Mouse (Mus musculus): ENCODE measurements around the gene Cwc25.
A peak's percentile ranks its signal among the peaks of the same experiment; 100 is the strongest.

Gene Cwc25

GRCm38 (mm10) chr11:97766154-97766881 lies at the start of gene Cwc25:
TSS of gene Cwc25 (minus strand) at chr11:97766556.
- peak; percentile 98 for DNase-seq (ENCODE audit: low read depth)

DNA sequence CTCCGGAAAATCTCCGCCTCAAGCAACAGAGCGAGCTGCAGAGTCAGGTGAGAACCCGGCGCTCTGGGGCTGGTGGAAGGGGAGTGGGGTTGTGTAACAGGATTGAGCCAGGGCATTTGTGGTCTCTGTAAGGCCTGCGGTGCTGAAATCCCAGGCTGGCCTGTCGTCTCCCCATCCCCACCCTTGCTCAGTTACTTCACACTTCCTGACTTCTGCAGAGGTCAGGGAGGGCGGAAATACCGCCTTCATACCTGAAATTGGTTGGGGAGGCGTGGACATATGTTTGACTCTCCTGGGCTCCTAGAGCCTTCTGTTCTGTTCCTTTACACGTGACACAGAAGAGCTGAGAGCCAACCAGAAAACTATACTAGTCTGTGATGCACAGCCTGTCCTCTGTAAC lies 49.4 kb upstream of the Cwc25 start:
- DNase-seq (ENCODE audit: low read depth), result no peak

DNA sequence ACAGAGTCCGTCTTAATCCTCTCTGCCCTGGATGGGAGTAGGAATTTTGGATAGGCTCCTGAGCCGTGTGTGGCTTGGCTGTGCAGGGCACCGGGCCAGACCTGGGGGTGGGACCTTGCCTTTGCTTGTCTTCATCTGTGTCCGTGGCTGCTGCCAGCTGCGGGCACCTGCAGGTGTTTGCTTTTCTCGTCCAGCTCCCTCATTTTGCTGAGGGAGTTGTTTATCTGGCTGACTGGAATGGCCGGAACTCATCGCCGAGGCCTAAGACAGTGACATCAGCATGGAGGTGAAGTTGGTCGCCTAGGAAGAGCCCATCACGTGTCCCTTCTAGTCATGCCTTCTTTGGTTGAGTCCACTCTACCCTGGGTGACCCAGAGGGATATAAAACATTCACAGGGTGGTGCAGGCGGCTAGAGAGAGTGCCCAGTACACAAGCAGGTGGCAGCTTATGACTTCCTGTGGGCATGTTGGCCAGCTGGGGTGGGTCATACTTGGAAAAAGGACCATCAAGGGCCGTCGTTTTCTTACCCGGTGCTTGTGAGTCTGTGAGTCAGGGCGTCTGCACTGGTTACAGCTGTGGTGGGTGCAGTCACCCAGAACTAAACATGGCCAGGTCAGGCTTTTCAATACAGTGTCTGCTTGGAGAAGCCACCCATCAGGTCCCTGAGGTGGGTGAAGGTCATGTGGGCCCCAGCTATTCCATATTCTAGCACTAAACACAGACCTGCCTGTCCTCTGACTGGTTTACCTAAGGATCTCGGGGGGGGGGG lies 47.6 kb upstream of the Cwc25 start:
- no peak for DNase-seq (ENCODE audit: low read depth)

- DNase-seq (ENCODE audit: low read depth), result no peak
Observed at GRCm38 (mm10) chr11:97813085-97813484, 46.7 kb upstream of the Cwc25 start.

DNA sequence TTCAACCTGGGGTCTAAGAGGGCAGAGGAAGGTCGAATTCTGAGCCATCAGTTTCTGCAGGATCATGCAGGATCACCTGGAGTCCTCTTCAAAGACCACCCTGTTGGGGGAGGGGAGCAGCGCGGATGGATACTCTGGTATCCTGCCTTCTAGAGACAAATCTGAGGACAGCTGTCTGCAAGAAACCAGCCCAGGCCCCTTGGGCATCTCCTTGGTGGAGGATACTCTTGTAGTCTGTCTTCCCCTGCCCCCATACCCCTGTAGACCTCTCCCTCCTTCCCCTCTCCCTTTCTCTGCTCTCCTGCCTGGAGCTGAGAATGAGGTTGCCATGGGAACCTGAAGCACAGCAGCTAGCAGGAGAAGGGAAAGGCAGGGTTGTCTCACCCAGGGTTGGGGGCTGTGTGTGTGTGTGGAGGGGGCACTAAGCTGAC lies 46.1 kb upstream of the Cwc25 start:
- no peak for DNase-seq (ENCODE audit: low read depth)

DNA sequence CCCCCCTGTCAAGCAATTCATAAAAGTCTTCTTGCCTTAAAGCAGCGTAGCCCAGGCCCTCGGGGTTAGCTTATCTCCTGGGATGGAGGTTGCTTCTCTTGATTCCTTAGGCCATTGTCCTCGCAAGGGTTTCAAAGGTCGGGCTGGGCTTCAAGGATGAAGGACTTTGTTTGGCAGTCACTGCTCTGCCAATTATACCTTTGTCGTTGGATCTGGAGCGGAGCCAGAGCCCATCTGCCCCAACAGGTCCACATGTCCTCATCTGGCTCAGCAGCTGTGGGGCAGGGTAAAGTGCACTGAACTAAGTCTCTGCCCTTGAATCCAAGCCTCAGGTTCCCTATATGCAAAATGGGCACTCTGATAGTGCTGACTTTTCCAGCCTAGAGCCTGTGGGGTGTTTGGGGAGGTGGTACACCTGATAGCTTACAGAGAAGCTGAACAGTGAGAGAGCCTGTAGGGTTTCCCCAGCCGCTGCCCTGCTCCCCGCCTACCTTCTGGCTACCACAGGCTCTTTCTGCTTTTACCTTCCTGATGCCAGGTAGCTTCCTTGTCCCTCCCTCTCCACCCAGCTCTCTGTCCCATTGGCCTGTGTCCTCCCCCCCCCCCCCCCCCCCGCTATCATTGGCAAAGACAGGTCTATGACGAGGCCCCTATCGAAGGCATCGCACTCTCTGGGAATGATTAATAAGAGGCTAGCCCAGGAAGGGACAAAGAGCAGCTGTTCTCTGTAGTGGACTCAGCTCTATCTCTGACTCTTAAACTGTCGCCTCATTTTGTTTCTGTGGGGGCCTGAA lies 45.4 kb upstream of the Cwc25 start:
- DNase-seq (ENCODE audit: low read depth), result no peak

DNA sequence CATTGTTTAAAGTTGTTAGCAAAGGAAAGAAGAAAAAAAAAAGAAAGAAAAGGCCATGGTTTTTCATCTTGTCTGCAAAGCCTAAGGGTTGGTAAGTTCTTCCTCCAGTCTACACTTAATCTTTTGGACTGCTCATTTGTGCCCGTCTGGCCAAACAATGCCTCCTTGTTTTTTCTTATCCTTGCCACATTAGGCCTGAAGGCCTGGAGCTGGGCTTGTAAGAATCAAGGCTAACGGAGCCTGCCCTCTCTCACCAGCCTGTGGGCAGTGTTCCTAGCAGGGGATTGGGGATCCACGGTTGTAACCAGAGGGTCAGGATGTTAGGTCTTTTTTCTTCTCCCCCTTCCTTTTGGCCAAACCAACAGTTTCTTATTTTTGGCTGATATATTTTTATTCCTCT lies 44.6 kb upstream of the Cwc25 start:
- DNase-seq (ENCODE audit: low read depth), result no peak

GRCm38 (mm10) chr11:97810356-97810755 lies 44.0 kb upstream of the Cwc25 start:
- no peak for DNase-seq (ENCODE audit: low read depth)

DNA sequence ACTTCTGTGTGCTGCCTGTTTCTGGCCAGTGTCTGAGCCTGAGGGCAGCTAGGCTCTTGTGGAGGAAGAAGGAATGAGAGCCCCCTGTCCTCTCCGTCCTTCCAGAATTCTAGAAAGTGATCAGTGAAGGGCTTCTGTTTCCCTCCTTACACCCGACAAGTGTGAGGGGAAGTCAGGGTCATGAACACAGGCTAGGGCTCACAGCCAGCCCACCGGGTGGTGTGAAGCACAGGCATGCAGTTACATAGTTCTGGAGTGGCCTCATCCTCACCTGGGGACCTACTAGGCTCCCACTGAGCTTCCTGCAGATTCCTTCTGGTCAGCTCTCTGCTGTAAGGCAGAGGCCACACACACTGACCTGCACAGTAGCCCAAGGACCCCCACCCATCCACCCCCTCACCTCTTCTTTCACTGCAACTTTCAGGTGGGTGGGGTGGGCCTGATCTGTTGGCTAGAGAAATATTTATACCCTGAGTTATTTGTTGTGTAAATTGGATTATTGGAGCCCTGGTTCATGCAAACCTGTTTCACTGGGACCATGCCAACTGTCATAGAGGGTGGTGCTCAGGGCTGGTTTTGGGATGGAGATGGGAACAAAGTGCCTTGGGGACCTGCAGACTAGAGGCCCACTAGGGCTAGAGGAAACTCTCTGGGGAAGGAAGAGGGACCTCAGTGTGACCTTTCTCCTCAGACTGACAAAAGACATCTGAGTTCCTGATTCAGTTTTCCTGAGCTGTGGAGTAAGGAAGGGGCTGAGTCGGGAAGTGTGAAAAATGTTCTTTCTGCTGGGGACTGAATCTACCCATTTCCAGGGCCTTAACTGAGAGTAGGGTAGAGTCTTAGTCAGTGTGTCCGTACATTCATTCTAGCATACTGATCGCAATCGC lies 43.1 kb upstream of the Cwc25 start:
- DNase-seq (ENCODE audit: low read depth), result no peak

DNA sequence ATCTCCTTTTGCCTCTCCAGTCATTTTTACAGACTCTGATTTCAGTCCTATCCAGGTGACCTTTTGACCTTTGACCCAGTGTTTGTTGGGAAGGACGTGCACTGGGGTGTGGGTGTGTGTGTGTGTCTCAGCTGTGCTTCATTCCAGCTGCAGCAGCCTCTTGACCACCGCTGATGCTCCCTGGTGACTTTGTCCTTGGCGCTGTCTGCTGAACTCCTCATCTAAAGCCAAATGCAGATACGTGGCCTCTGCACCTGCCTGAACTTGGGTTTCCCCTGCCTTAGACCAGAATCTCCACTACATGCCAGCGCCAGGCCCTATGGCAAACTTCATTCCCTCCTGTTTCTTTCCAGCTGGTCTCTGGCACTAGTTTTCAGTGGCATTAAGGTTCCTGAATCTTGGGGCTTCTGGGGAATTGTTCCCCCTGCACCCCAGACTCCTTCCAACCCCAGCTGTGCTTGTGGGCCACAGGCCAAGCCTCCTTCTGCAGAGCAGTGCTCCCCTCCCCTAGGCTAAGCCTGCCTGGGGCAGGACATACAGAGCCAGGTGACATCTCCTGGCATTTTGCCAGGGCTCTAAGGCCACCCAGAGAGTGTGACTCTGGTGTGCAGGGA lies 42.4 kb upstream of the Cwc25 start:
- no peak for DNase-seq (ENCODE audit: low read depth)

- peak; percentile 64 for DNase-seq (ENCODE audit: low read depth)
Observed at GRCm38 (mm10) chr11:97808093-97808492, 41.7 kb upstream of the Cwc25 start.

- no peak for DNase-seq (ENCODE audit: low read depth)
Observed at GRCm38 (mm10) chr11:97807626-97808025, 41.3 kb upstream of the Cwc25 start.

- no peak for DNase-seq (ENCODE audit: low read depth)
Observed at GRCm38 (mm10) chr11:97806613-97806964, 40.2 kb upstream of the Cwc25 start.

DNA sequence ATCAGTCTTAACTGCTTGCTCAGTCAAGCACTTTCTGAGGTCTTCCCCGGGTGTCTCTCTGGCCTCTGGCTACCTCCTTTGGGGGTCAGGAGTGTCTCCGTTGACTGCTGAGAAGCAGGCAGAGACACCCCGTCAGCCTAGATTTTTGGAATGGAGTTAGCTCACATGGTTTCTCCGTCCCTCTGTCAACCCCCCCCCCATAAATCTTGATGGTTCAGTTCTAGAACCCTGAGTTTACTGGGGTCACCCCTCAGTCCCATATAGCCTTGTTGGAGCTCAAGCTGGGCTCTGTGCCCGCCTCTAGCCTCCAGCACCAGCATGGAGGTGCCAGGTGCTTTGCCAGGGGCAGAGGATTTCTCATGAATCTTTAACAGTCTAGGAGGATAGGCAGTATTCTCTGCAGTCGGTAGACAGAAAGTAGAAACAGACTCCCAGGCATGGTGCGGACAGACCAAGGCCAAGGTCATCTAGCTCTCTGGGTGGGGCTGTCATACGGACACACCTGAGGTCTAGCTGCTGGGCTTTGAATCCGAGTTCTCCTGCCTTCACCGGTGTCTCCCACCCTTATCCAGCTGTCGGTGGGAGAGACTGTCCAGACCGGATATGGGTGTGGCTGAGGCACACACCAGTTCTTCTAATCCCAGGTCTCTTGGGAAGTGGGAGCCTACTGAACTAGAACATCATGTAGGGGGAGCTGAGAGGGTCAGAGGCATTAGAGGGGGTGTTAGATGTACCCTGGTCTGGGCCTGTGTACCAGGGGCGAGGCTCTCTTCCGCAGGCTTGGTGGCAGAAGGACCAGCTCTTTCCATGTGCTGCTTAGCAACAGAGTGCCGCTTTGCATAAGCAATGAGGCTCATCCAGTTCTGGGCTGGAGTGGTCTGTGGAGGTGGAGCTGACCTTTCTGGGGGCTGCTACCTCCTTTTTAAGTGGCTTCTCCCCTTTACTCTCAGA lies 39.6 kb upstream of the Cwc25 start:
- DNase-seq (ENCODE audit: low read depth), result peak; percentile 50

GRCm38 (mm10) chr11:97804841-97805661 lies 38.7 kb upstream of the Cwc25 start:
- DNase-seq (ENCODE audit: low read depth), result peak; percentile 81

DNA sequence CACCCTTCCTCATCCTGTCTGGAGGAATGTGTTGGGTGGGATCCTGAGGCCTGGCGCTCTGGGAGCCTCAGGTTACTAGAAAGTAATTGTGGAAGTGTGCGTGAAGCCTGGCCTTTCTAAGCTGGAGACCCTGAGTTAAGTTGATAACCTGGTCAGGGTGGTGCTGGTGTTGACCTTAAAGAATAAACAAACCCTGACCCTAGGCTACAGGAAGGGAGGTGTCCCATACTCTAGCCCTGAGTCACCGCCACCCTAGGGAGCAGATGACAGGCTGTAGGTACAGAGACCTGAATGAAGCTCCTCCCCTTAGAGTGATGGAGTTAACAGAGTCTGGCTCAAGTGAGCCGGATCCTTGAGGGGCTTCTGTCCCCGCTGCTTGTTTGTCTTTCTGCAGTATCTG lies 37.5 kb upstream of the Cwc25 start:
- DNase-seq (ENCODE audit: low read depth), result no peak

DNA sequence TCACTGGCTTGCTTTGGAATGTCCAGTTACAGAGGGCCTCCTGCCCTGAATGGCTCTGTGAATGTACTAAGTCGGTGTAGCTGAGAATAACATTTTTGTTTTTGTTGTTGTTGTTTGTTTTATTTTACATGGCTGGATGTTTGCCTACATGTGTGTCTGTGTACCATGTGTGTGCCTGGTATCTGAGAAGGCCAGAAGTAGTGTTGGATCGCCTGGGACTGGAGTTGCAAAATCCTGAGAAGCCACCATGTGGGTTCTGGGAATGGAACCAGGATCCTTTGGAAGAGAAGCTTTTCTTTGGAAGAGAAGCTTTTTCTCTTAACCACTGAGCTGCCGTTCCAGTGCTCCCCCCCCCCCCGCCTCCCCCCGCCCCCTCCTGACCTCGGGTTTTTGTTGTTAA lies 36.1 kb upstream of the Cwc25 start:
- peak; percentile 34 for DNase-seq (ENCODE audit: low read depth)

GRCm38 (mm10) chr11:97802194-97802470 lies 35.8 kb upstream of the Cwc25 start:
- DNase-seq (ENCODE audit: low read depth), result no peak

GRCm38 (mm10) chr11:97801409-97802193 lies 35.2 kb upstream of the Cwc25 start:
- DNase-seq (ENCODE audit: low read depth), result peak; percentile 71

Measured in NIH3T3 (cell line).